In the genomic region with DNA sequence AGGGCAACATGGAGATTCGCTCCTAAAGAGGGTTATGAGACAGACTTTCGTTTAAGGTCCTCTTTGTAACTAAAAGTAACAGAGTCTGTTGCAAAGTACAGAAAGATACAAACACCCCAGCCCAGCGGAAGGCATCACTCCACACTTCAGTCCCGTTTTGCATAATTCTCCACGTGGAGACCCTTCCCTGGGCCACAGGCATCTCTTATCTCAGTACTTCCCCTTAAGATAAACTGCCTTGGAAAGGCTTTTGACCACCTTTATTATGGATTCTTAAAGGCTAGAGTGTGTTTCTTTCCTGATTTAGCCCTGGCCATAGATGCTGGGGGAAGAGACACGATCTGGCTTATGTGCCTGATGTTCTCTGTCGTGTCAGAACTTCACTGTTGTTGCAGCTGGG, we compare ENCODE assay signal across 21 mouse cellular contexts.
"Had no signal": no experiment of that assay in that cellular context is flagged by ENCODE, and none has a peak within 500 bp of the region (broad histone marks: within the 10 kb centered on the region; RNA-seq: fewer than 3 reads in every experiment).

No protein-coding gene starts in this region.

- H3K27ac ChIP-seq: heart, embryonic 15.5 days; hindbrain, embryonic 10.5 days; hindbrain, embryonic 12.5 days; hindbrain, embryonic 13.5 days; hindbrain, embryonic 14.5 days; hindbrain, embryonic 15.5 days; hindbrain, postnatal 0 days; intestine, embryonic 15.5 days; kidney, embryonic 15.5 days; kidney, postnatal 0 days; left cerebral cortex, adult 2 months had no signal

- H3K4me3 ChIP-seq: heart, embryonic 12.5 days; heart, embryonic 15.5 days; hindbrain, embryonic 10.5 days; hindbrain, embryonic 12.5 days; hindbrain, embryonic 13.5 days; hindbrain, embryonic 15.5 days; intestine, embryonic 15.5 days; kidney, embryonic 15.5 days; left cerebral cortex, adult 2 months had no signal

- DNase-seq: heart, postnatal 10 days; kidney, adult 11 months; kidney, postnatal 14 days; layer of hippocampus, postnatal 36 days had no signal

- H3K9me3 ChIP-seq: heart, embryonic 12.5 days; heart, embryonic 15.5 days; hindbrain, embryonic 12.5 days; hindbrain, embryonic 13.5 days; hindbrain, embryonic 15.5 days; intestine, embryonic 15.5 days; kidney, embryonic 15.5 days had no signal

- H3K4me2 ChIP-seq: heart, embryonic 11.5 days; heart, embryonic 12.5 days; heart, embryonic 15.5 days; hindbrain, embryonic 12.5 days; hindbrain, embryonic 13.5 days; hindbrain, embryonic 14.5 days; hindbrain, embryonic 15.5 days; intestine, embryonic 15.5 days; kidney, embryonic 15.5 days had no signal

- ATAC-seq: hindbrain, embryonic 16.5 days; hindbrain, postnatal 0 days; inflammation-experienced regulatory T-cells, adult 6 months; intestine, embryonic 15.5 days; intestine, embryonic 16.5 days; intestine, postnatal 0 days had no signal

- H3K36me3 ChIP-seq: heart, embryonic 12.5 days; heart, embryonic 15.5 days; hindbrain, embryonic 10.5 days; hindbrain, embryonic 12.5 days; hindbrain, embryonic 13.5 days; hindbrain, embryonic 15.5 days; intestine, embryonic 15.5 days; kidney, embryonic 15.5 days had no signal

- H3K4me1 ChIP-seq: hindbrain, embryonic 10.5 days; hindbrain, embryonic 12.5 days; hindbrain, embryonic 13.5 days; hindbrain, embryonic 15.5 days had no signal

- H3K27me3 ChIP-seq: heart, embryonic 12.5 days; heart, embryonic 15.5 days; hindbrain, embryonic 12.5 days; hindbrain, embryonic 13.5 days; hindbrain, embryonic 15.5 days; intestine, embryonic 15.5 days; kidney, embryonic 15.5 days had no signal

- H3K9ac ChIP-seq: heart, embryonic 12.5 days; heart, embryonic 15.5 days; hindbrain, embryonic 12.5 days; hindbrain, embryonic 13.5 days; hindbrain, embryonic 14.5 days; hindbrain, embryonic 15.5 days; intestine, embryonic 15.5 days; kidney, embryonic 15.5 days had no signal
